Mouse (Mus musculus) limb, embryonic 12.5 days (tissue): Measurements from ENCODE around the gene Slc16a8. TPM values are rescaled to one million over a fixed set of nuclear protein-coding genes. Genes with fewer than 3 reads are reported as not detected.
A peak's percentile ranks its signal among the peaks of the same experiment; 100 is the strongest.

Experiments used
- ATAC-seq: fragments of 200-750 bp; cut with Nextera tagmentation; 2 replicates; pipeline ENCODE4 v1.8.0; 2017; ENCODE audit warnings: low read depth, moderate TSS enrichment; ENCODE audit not compliant: insufficient number of reproducible peaks, insufficient read depth, low FRiP score, low TSS enrichment
- H3K27ac ChIP-seq: fragments of 300-500 bp; sonication (generic); 2 replicates; pipeline ENCODE4 v1.5.1; 2016; ENCODE audit warnings: mild to moderate bottlenecking, moderate library complexity
- H3K27me3 ChIP-seq: fragments of 300-500 bp; sonication (generic); 2 replicates; pipeline ENCODE4 v1.6.1; 2016; ENCODE audit warnings: mild to moderate bottlenecking, moderate library complexity
- H3K36me3 ChIP-seq: fragments of 300-500 bp; sonication (generic); 2 replicates; pipeline ENCODE4 v1.6.1; 2016; ENCODE audit warnings: mild to moderate bottlenecking, moderate library complexity
- H3K4me1 ChIP-seq: fragments of 300-500 bp; sonication (generic); replicated peaks from 2 replicates; pipeline ENCODE4 v1.6.1; 2016
- H3K4me2 ChIP-seq: fragments of 300-500 bp; sonication (generic); 2 replicates; pipeline ENCODE4 v1.6.1; 2016; ENCODE audit warnings: mild to moderate bottlenecking, moderate library complexity
- H3K4me3 ChIP-seq: fragments of 300-500 bp; sonication (generic); replicated peaks from 2 replicates; pipeline ENCODE4 v1.5.1; 2016; ENCODE audit warnings: mild to moderate bottlenecking
- H3K9ac ChIP-seq: fragments of 300-500 bp; sonication (generic); replicated peaks from 2 replicates; pipeline ENCODE4 v1.6.1; 2016; ENCODE audit warnings: mild to moderate bottlenecking, moderate library complexity
- H3K9me3 ChIP-seq: fragments of 300-500 bp; sonication (generic); 2 replicates; pipeline ENCODE4 v1.6.1; 2016; ENCODE audit warnings: mild to moderate bottlenecking, moderate library complexity
- WGBS: fragments of 180-500 bp; shearing (Covaris S2); methylation state at CpG from one replicate; pipeline ENCODE4 v1.1.7; 2016; 5-methylcytosine and 5-hydroxymethylcytosine counted together
- polyA plus RNA-seq: library from polyadenylated mRNA; unstranded; fragments of >200 nt; fragmentation: Nextera tagmentation; extraction: Ambion mirVana; gene quantifications from 2 replicates; pipeline ENCODE4 v1.2.1, GENCODE M21; 2016

Slc16a8 gene
- polyA plus RNA-seq, 1 experiment from 2014 or later: 0.30 TPM

DNA sequence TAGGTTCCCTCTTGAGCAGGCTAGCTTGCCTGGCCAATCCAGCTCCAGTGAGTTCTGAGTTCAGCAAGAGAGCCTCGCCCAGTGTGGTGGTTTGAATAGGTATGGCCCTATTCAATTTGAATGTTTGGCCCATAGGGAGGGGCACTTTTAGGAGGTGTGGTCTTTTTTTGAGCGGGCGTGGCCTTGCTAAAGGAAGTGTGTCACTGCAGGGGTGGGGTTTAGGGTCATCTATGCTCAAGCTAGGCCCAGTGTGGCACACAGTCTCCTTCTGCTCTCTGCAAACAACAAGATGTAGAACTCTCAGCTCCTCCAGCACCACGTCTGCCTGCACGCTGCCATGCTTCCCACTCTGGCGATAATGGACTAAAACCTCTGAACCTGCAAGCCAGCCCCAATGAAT, 9.2 kb upstream of the Slc16a8 start:
- ATAC-seq: no peak
- Histone ChIP-seq H3K9ac (no peak overlapping the region), H3K27me3 (peaks cover 74% of the 10 kb centered on the region), H3K4me2 (no peak overlapping the region), H3K4me3 (no peak overlapping the region), H3K9me3 (no peaks in the 10 kb centered on the region), H3K4me1 (peaks cover 21% of the 10 kb centered on the region), H3K27ac (no peak overlapping the region), H3K36me3 (no peaks in the 10 kb centered on the region)
- WGBS: 92% methylated on average over 6 of the region's 6 CpGs

DNA sequence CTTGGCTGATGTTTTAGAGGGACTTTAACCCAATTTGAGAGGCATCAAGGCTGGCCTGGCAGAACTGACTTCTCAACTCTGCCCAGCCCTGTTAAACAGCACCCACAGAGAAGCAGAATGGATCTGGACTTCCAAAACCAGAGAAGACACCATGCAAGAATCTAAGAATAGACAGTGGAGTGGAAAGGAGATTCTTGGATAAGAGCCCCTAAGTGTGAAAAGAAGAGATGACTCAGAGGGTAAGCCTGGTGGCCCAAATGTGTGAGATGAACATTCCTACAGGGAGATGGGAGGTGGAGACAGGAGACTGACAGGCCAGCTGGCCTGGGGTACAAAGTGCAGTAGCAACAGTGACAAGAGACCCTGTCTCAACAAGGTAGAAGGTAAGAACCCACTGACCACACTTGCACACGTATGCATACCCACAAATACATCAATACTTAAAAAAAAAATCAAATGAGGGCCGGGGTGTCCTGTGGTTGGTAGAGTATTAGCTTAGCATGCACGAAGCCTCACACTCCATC, 8.3 kb upstream of the Slc16a8 start:
- WGBS: 91% methylated on average over 3 of the region's 3 CpGs
- no peak for ATAC-seq
- H3K27ac ChIP-seq: no peak overlapping the region
- 0 out of 2 replicates have a peak overlapping the region, but pooled peaks have one; percentile 76 for H3K4me3 ChIP-seq
- H3K4me1 ChIP-seq: peaks cover 26% of the 10 kb centered on the region
- H3K9me3 ChIP-seq: no peaks in the 10 kb centered on the region
- H3K9ac ChIP-seq: 0 out of 2 replicates have a peak overlapping the region, but pooled peaks have one; percentile 27
- H3K27me3 ChIP-seq: peaks cover 75% of the 10 kb centered on the region
- H3K4me2 ChIP-seq: 0 out of 2 replicates have a peak overlapping the region, but pooled peaks have one; percentile 99
- H3K36me3 ChIP-seq: no peaks in the 10 kb centered on the region

DNA sequence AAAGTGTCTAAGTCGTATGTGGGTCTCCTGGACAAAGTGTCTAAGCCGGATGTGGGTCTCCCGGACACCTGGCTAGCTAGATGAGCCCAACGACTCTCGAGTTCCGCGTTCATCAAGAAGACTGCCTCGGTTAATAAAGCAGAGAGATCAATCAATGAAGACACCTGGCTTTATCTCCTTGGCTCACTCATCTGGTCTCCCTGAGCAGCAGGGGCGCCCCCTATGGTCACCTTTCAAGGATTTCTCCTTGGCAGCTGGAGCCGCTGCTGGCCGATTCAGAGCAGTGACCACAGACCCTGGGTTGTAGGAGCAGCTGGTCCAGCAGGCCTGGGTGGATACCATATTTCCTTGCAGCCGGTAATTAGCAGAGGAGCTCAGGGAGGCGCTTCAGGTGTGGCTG, 7.8 kb upstream of the Slc16a8 start:
- no peak overlapping the region for H3K27ac ChIP-seq
- peaks cover 26% of the 10 kb centered on the region for H3K4me1 ChIP-seq
- no peaks in the 10 kb centered on the region for H3K36me3 ChIP-seq
- no peak for ATAC-seq
- peaks cover 75% of the 10 kb centered on the region for H3K27me3 ChIP-seq
- 21% methylated on average over 13 of the region's 13 CpGs for WGBS
- peak overlapping the region; percentile 76 for H3K4me3 ChIP-seq
- 0 out of 2 replicates have a peak overlapping the region, but pooled peaks have one; percentile 27 for H3K9ac ChIP-seq
- H3K4me2 ChIP-seq: peak overlapping the region; percentile 99
- no peaks in the 10 kb centered on the region for H3K9me3 ChIP-seq

DNA sequence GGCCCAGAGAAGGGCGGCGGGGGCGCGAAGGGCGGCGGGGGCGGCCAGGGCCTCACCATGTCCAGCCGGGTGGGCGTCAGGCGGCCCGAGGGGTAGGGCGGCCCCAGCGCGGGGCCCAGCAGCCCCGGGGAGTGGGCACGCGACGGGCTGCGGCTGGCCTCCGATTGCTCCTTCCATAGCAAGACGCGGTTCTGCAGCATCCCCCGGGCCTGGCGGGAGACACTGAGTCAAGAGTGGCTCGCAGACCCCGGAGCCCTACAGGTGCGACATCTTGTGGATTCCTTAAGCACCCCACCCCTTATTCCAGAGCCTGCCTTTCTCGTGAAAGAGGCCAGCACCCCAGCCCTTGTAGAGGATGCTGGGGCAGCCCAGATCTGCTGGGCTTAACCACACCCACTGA, 7.2 kb upstream of the Slc16a8 start:
- peak overlapping the region; percentile 76 for H3K9ac ChIP-seq
- H3K4me2 ChIP-seq: peak overlapping the region; percentile 99
- H3K27ac ChIP-seq: no peak overlapping the region
- H3K4me1 ChIP-seq: peaks cover 26% of the 10 kb centered on the region
- peak overlapping the region; percentile 76 for H3K4me3 ChIP-seq
- WGBS: 1% methylated on average over 28 of the region's 28 CpGs
- no peaks in the 10 kb centered on the region for H3K36me3 ChIP-seq
- no peaks in the 10 kb centered on the region for H3K9me3 ChIP-seq
- peak; percentile 65 for ATAC-seq
- peaks cover 73% of the 10 kb centered on the region for H3K27me3 ChIP-seq

DNA sequence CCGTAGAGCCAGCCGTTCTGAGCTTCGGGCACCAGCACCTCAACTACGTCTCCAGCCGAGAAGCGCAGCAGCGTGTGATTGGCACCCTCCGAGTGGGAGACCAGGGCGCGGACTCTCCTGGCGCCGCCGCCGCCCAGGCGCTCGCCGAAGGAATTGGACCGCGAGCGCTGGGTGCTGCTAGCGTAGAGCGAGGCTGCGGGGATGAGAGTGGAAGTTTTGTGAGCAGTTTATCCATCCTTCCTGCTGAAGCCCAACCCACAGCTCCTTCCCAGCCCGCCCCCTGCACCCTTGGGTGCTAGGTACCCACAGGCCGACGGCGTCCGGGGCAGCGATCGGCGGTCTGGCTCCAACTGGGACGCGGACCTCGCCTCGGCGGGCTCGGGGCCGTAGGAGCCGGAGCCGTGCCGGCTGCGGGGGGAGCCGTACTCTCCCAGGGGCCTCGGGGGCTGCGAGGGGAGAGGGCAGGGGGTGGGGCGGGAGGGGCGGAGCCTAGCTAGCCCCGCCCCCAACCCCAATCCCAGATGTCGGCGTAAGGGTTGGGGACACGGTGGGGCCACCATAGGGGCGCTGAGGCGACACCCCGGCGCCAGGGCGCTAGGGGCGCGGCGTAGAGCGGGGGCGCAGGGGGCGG, 6.6 kb upstream of the Slc16a8 start:
- WGBS: 1% methylated on average over 57 of the region's 62 CpGs

DNA sequence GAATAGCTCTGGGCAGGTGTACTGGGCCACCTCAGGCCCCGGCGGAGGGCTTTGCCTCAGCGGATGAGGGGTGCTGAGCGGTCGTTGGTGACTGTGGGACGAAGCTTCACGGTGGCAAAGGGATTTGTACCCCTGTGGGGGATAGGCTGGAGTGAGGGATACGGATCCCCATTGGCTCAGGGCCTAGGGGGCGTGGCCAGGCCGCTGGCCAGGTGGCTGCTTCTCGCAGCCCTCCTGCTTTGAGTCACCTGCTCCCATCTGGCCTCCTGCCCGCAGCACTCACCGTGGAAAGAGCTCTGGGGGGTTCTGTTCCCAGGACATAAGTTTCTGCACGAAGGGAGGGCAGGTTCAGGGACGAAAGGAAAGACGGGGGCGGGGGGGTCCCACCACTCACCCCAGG, 4.0 kb upstream of the Slc16a8 start:
- Histone ChIP-seq H3K9me3 (no peaks in the 10 kb centered on the region), H3K36me3 (no peaks in the 10 kb centered on the region), H3K9ac (no peak overlapping the region), H3K27me3 (peaks cover 74% of the 10 kb centered on the region), H3K4me2 (no peak overlapping the region), H3K27ac (no peak overlapping the region), H3K4me1 (peaks cover 32% of the 10 kb centered on the region), H3K4me3 (no peak overlapping the region)
- 26% methylated on average over 17 of the region's 17 CpGs for WGBS
- no peak for ATAC-seq

More for the DNA sequence above, 6.6 kb upstream of the Slc16a8 start:
- H3K4me1 ChIP-seq: peaks cover 26% of the 10 kb centered on the region
- H3K27me3 ChIP-seq: peaks cover 68% of the 10 kb centered on the region
- no peak overlapping the region for H3K27ac ChIP-seq
- H3K9ac ChIP-seq: peak overlapping the region; percentile 76
- peak overlapping the region; percentile 99 for H3K4me2 ChIP-seq
- peak; percentile 69 for ATAC-seq
- no peaks in the 10 kb centered on the region for H3K9me3 ChIP-seq
- H3K4me3 ChIP-seq: peak overlapping the region; percentile 76
- no peaks in the 10 kb centered on the region for H3K36me3 ChIP-seq

DNA sequence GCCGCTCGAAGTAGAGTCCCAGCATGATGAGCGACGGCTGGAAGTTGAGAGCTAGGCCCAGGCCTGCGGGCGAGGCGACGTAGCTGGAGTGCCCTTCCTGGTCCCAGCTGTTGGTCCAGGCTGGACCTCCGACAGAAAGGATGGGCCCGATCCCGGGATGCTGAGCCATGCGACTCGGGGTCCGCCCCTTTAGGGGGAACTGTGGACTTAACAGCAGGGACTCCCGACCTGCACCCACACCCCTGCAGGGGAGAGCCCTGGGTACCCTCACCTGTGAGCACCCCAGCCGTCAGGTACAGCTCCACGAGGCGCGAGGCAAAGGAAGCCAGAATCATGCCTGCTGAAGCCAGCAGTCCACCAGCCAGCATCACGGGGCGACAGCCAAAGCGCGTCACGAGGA, 2.0 kb downstream of the Slc16a8 start:
- Histone ChIP-seq H3K36me3 (peaks cover 23% of the 10 kb centered on the region), H3K4me1 (peaks cover 23% of the 10 kb centered on the region), H3K9me3 (no peaks in the 10 kb centered on the region), H3K4me2 (peak overlapping the region; percentile 75), H3K27me3 (peaks cover 56% of the 10 kb centered on the region), H3K27ac (no peak overlapping the region), H3K4me3 (peak overlapping the region; percentile 43), H3K9ac (peak overlapping the region; percentile 65)
- ATAC-seq: no peak
- 30% methylated on average over 24 of the region's 24 CpGs for WGBS

DNA sequence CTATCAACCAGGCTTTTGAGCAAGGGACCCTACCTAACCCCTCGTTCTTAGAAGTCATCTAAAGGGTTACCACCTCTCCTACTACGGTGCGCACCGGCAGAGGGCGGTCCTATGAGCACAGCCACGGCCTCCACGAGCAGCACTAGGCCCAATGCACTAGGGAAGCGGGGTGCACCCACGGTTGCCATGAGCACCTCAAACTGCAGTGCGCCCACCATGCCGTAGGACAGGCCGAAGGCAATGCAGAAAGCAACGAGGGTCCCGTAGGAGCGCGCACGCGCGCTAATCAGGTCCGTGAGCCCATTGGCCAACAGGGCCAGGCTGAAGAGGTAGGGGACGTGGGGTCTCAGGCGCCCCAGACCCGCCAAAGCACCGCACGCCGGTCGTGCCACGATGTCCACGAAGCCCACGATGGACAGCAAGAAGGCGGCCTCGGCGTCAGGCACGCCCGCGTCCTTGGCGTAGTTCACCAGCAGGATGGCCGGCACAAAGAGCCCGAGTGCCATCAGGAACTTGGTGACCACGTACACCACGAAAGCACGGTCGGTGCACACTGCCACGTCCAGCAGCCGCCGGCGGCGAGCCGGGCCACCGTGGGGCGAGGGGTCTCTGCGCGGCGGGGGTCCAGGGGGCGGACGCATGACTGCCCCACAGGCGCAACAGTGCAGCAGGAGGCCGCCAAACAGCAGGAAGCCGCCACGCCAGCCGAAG, 2.6 kb downstream of the Slc16a8 start:
- ATAC-seq: peak; percentile 26
- H3K9me3 ChIP-seq: no peaks in the 10 kb centered on the region
- peak overlapping the region; percentile 75 for H3K4me2 ChIP-seq
- no peak overlapping the region for H3K27ac ChIP-seq
- H3K36me3 ChIP-seq: peaks cover 28% of the 10 kb centered on the region
- H3K9ac ChIP-seq: peak overlapping the region; percentile 65
- H3K4me1 ChIP-seq: peaks cover 23% of the 10 kb centered on the region
- WGBS: 2% methylated on average over 61 of the region's 61 CpGs
- peaks cover 56% of the 10 kb centered on the region for H3K27me3 ChIP-seq
- H3K4me3 ChIP-seq: peak overlapping the region; percentile 43

DNA sequence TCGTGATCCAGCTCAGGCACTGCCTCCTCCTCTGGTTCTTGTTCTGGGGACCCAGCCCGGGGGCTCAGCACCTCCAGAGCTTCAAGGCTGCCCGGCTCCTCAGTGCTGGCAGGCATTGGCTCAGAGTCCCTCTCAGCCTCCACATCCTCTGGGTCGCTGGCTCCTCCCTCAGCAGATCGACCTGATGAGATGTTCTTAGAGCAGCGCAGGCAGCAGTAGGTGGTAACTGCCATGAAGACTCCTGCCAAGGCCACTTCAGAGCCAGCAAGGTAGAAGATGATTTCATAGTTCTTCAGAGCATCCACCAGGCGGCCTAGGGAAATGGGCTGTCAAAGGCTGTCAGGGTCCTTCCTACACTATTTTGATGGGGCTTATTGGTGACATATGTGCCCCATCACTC, 3.4 kb downstream of the Slc16a8 start:
- WGBS: 44% methylated on average over 7 of the region's 7 CpGs
- ATAC-seq: no peak
- Histone ChIP-seq H3K9me3 (no peaks in the 10 kb centered on the region), H3K4me1 (peaks cover 23% of the 10 kb centered on the region), H3K9ac (no peak overlapping the region), H3K27ac (no peak overlapping the region), H3K36me3 (peaks cover 36% of the 10 kb centered on the region), H3K4me3 (no peak overlapping the region), H3K27me3 (peaks cover 56% of the 10 kb centered on the region), H3K4me2 (no peak overlapping the region)

DNA sequence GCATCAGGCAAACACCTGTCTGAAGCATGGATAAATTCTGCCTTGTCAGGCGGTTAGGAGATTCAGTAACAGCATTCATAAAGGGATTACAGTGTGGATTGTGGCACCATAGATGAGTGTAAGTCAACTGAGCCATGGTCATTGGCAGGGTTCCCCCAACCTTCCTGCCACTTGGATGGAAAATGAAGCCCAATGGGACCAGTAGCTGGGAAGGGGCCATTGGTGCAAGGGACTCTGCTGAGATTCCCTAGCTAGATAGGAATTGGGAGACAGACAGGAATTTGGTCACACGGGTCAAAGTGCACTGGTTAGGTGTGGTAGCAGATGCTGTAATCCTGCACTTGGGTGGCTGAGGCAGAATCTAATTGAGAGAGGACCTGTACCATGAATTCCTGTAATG, 4.3 kb downstream of the Slc16a8 start:
- peaks cover 54% of the 10 kb centered on the region for H3K27me3 ChIP-seq
- peaks cover 45% of the 10 kb centered on the region for H3K36me3 ChIP-seq
- ATAC-seq: no peak
- WGBS: 92% methylated on average over 2 of the region's 2 CpGs
- no peak overlapping the region for H3K4me3 ChIP-seq
- H3K4me1 ChIP-seq: peaks cover 23% of the 10 kb centered on the region
- H3K27ac ChIP-seq: no peak overlapping the region
- no peaks in the 10 kb centered on the region for H3K9me3 ChIP-seq
- H3K4me2 ChIP-seq: no peak overlapping the region
- no peak overlapping the region for H3K9ac ChIP-seq

DNA sequence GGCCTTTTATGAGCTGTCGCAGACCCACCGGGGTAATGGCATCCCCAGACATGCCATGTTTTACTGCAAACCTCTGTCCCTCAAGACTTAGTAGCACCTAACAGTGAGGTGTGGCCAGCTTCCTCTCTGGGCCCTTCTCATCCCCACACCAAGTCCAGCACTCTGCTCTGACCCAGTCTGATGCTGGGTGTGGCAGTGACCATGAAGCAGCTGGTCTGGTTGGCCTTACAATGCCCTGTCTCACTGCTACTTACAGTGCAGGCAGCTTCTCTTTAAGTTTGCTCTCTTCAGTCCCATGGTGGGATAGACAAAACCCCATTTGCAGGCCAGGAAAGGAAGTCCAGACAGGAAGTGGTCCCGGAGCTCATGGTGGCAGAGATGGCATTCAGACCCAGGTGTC, 9.2 kb downstream of the Slc16a8 start:
- Histone ChIP-seq H3K27ac (no peak overlapping the region), H3K9me3 (no peaks in the 10 kb centered on the region), H3K4me3 (no peak overlapping the region), H3K27me3 (peaks cover 5% of the 10 kb centered on the region; the same call in 1 of the 2 replicates), H3K9ac (no peak overlapping the region), H3K36me3 (peaks cover 77% of the 10 kb centered on the region), H3K4me2 (no peak overlapping the region), H3K4me1 (peaks cover 5% of the 10 kb centered on the region; the same call in 1 of the 2 replicates)
- no peak for ATAC-seq
- WGBS: 82% methylated on average over 3 of the region's 3 CpGs
